Mouse (Mus musculus): ENCODE data around the gene Acin1.
A peak's percentile ranks its signal among the peaks of the same experiment; 100 is the strongest.

The Acin1 gene

DNA sequence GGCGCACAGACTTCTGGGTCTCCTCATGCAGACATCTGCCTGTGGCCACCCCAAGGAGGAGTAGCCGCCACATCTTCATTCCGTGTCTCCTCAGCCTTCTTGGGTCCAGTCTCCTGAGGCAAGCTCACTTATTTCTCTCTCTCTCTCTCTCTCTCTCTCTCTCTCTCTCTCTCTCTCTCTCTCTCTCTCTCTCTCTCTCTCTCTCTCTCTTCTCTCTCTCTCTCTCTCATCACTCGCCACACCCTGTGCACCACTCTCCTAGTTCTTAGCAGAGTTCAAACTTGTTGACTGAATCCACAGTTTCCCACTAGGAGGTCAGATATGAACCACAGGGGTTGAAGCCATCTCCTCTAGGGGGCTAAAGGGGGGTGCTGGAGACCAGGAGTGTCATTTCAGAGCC lies 12.0 kb upstream of the Acin1 start, which contains the start of gene Gm29776:
Gene Gm29776, minus strand, starts transcription at position 101 of the 400 bp plus-strand sequence.
- no peak for DNase-seq (ENCODE audit: low read depth, low spot score)

DNA sequence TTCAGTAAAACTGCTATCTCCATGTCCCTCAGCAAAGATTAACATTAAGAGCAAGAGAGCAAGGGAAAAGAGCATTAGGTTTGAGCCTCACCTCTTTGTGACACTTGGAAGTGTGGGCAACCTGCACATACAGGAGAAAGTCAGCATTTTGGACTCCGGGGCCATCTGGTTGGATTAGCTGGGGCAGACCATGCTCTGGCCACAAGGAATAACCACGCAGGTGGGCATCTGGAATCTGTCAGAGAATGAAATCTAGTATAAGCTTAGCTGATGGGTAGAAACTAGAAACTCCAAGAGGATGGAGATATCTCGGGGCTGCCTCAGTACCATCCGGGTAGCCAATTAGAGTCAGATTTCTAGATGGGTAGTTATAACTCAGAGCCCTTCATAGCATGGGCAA lies 10.0 kb upstream of the Acin1 start:
- DNase-seq (ENCODE audit: low read depth, low spot score): no peak

DNA sequence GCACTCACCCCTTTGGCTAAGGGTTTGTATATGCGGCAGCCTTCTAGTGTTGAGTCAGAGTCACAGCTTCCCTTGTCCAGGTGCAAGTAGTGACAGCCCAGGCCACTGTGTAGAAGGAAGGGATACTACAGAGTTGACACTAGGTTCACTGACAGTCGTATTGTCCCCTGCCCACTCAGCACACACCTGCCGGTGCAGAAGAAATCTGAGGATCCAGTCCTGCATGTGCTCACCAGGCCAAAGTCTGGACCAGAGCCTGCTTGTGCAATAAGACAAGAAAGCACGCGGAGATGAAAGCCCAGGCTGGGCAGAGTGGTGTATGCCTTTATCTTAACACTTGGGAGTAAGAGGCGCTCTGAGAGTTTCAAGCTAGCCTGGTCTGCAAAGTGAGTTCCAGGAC lies 8.3 kb upstream of the Acin1 start:
- no peak for DNase-seq (ENCODE audit: low read depth, low spot score)

DNA sequence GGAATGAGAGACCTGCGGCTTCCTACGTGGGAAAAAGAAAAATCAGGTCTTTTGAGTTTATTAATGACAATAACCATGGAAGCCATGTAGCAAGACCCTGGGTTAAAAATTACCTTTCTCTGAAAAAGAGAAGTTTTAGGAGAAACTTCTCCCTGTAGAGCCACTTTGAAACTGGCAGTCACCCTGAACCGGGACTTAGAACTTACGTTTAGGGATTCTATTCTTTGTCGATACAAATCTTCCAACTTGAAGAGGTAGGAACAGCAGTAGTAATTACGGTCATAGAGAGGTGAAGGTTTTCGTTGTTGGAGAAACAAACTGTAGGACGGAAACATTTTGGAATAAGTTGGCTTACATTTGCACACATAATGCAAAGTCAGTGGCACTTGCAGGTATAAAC lies 520 bp upstream of the Acin1 start:
- DNase-seq (ENCODE audit: low read depth, low spot score): peak; percentile 12

DNA sequence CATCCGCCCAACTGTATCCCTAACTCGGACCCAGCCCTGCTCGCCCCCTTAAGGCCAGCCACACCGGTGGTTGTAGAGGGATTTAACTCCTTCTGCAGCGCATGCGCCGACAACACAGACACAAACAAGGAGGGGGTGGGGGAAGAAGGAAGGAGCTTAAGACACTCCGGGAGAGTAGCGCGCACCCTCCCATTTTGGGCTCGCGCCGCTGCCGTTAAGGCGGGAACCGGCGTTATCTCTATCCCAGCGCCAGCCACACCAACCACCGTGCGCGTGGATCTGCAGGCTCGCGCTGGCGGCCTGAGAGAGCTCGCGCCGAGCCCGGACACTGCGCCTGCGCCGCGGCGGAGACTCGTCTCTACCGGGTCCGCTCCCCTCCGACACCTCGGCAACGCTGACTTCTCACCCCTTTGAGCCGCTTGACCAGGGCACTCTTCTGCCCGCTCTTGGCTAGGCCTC lies 639 bp downstream of the Acin1 start, which contains the start of gene 1700123O20Rik:
Gene 1700123O20Rik, plus strand, starts transcription at position 154 of the 459 bp plus-strand sequence.
- peak; percentile 93 for DNase-seq (ENCODE audit: low read depth, low spot score)

DNA sequence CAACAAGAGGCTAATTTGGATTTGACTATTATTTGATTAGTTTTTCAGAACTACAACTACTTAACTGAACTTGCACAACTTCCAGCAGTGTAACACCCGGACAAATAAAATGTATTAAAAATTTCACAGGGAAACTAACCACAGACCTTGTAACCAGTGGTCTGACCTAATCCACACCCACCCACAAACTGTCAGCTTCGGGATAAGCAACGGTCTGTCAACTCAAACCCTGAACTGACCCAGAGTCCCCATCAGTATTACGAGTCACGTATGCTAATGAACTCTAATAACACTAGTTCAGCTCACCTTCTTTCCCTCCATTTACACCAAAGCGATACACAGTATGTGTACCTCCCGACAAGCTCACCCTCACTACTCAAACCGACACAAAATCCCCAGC lies 1.3 kb downstream of the Acin1 start:
- DNase-seq (ENCODE audit: low read depth, low spot score): no peak

- DNase-seq (ENCODE audit: low read depth, low spot score): no peak
These were observed 4.3 kb downstream of the Acin1 start for GRCm38 (mm10) chr14:54682396-54682795.

- DNase-seq (ENCODE audit: low read depth, low spot score): no peak
These were observed 8.0 kb downstream of the Acin1 start for GRCm38 (mm10) chr14:54678657-54679304.

GRCm38 (mm10) chr14:54676290-54676689 lies 10.4 kb downstream of the Acin1 start:
- DNase-seq (ENCODE audit: low read depth, low spot score): peak; percentile 32

- no peak for DNase-seq (ENCODE audit: low read depth, low spot score)
These were observed 12.4 kb downstream of the Acin1 start for GRCm38 (mm10) chr14:54674317-54674716.

DNA sequence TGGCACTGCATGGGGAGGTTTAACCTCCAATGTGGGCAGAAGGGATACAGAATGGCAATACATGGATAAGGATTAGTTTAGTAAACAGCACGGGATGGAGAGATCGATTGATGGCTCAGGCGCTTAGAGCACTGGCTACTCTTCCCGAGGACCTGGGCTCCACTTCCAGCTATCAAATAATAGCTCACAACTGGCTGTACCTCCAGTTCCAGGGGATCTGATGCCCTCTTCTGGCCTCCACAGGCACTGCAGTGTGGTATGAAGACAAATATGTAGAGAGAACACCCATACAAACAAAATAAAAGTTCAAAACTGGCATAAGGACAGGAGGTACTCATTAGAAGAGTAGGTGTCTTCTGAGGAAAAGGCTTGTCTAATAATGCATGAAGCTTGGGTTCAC lies 17.4 kb downstream of the Acin1 start:
- peak; percentile 52 for DNase-seq (ENCODE audit: low read depth, low spot score)

DNA sequence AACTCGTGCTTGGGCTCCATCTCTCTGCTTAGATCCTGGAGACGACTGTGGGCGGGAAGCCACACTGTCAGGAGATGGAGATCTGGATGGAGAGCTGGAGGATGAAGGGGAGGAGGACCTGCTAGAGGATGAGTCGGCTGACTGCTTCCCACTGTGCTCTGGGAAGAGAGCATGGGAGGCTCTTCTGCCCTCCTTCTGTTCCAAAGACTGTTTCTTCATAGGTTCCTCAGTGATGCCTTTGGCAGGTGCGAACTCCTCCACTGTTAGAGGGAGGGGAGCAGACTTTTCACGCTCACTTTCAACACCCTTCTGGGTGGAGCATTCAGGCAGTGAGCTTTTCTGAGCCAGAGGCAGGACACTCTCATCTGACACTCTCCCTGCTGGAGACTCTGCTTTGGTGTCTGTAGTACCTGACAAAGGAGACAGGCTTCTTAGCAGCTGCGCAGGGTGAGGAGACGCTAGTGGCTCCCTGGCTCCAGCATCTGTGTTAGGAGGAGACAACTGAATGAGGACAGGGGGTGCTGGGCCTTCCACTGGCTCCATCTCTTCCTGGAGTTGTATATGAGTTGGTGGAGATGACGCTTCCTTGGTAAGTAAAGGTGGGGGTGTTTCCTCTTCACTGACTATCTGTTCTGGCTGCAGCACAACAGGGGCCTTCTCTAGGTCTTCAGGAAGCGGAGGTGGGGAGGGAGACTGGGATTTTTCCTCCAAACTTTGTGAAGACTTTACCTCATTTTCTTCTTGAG lies 22.1 kb downstream of the Acin1 start:
- peak; percentile 91 for DNase-seq (ENCODE audit: low read depth, low spot score)

DNA sequence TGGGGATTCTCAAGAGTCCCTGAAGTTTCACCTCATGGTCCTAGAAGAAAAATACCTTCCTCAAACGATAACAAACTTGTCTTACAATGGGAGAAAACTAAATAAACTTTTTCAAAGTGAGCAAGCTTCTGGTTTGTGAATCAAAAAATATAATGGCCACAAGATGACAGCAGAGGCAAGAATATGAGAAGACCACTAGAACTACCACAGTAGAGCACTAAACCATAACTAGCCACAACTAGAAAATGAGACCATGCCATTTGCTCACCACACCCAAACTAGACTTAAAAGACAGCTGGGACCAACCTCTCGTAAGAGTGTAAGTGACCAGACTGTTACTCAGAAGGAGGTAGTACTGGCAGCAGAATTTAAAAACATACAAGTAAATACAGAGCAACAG lies 26.7 kb downstream of the Acin1 start:
- DNase-seq (ENCODE audit: low read depth, low spot score): peak; percentile 49

- DNase-seq (ENCODE audit: low read depth, low spot score): peak; percentile 96
These were observed 33.2 kb downstream of the Acin1 start for GRCm38 (mm10) chr14:54653496-54653895.

GRCm38 (mm10) chr14:54652787-54653186 lies 33.9 kb downstream of the Acin1 start:
- no peak for DNase-seq (ENCODE audit: low read depth, low spot score)

- DNase-seq (ENCODE audit: low read depth, low spot score): no peak
These were observed 35.2 kb downstream of the Acin1 start for GRCm38 (mm10) chr14:54651556-54651955.

DNA sequence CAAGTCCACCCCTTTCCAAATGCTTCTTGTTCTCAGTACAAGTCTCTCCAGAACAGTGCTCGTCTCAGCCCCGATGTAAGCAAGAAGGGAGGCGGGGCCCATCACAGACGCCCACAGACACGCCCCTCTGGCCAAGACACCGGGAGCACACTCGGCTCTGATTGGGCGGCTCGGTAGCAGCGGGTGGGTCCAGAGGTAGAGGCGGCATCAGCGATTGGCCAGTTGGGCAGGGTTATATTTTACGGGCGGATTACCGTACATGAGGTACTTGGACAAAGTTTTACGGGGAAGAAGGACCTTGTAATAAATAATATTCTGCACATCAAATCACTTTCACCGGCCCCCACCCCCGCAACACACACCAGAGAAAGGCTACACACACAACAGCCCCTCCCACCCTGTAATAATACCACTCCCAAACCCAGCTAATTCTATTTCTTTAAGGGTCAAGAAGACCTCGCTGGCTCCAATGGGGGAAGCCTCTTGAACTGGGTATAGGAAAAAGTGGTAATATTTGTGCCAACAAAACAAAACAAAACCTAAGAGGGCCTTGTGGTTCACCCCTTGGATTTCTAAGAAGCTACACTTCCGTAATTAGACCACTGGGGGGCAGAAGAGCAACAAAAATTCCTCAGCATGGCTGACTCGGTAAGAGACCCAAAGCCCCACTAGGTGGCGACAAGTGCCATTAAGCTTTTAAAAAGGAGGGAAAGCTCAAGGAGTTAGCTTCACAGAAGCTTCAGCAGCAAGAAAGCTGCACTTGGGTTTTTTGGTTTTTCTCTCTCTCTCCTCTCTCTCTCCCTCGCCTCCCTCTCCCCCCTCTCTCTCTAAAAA lies 35.9 kb downstream of the Acin1 start:
- DNase-seq (ENCODE audit: low read depth, low spot score): peak; percentile 95

DNA sequence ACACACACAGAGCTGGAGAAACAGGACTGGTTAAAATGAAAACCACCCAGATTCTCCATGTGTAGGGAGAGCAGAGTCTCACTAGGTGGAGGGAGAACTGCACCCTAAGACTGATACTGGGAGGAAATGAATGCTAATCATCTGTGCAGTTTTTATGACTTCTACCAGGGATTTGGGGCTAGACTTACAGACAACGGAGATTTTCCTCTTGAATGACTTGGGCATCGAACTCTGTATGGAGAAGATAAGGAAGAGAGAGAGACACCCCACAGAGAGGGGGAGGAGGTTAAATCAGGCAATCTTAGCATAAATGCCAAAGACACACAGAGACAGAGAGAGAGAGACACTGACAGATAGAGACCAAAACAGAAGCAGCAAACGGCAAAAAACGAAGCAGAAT lies 38.8 kb downstream of the Acin1 start:
- no peak for DNase-seq (ENCODE audit: low read depth, low spot score)

DNA sequence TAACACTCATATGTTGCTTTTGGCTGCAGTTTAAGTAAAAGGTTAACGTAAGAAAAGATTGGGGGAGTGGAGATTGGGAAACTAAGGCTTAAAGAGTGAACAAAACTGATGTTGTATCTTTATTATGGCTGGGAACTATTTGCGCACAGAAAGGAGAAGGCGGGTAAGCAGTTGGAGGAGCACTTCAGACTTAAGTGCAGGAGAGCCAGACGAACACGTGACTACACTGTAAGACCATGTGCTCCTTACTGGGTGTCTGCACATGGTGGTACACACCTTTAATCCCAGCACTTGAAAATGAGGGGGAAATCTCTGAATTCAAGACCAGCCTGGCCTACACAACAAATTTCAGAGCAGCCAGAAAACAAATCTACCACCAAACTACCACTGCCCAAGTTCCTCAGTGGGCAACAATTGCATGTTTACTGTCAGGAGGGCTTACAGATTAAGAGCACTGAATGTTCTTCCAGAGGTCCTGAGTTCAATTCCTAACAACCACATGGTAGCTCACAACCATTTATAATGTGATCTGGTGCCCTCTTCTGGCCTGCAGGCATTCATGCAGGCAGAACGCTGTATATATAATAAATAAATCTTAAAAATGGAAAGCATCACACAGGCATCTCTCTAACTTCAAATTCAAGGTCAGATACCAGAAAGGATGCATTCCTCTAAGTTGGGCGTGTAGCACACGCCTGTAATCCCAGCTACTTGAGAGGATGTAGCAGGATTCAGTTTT lies 39.7 kb downstream of the Acin1 start:
- DNase-seq (ENCODE audit: low read depth, low spot score): no peak

DNA sequence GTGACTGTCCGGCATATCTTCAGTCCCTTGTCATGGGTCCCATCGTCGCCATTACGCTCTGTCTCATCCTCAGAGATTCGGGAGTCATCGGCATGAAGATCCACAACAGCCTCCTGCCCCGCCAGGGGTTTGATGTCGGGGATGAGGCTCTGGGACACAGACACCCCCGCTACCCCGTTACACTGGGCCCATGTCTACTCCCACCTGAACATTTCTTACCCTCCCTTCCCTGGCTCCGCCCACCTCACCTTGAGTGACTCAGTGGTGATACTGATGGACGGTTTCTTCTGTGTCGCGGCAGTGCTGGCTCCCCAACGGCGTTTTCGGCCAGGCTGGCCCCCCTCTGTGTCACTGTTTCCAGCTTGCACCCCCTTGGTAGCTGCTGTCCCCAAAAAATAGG lies 40.3 kb downstream of the Acin1 start:
- DNase-seq (ENCODE audit: low read depth, low spot score): no peak

DNA sequence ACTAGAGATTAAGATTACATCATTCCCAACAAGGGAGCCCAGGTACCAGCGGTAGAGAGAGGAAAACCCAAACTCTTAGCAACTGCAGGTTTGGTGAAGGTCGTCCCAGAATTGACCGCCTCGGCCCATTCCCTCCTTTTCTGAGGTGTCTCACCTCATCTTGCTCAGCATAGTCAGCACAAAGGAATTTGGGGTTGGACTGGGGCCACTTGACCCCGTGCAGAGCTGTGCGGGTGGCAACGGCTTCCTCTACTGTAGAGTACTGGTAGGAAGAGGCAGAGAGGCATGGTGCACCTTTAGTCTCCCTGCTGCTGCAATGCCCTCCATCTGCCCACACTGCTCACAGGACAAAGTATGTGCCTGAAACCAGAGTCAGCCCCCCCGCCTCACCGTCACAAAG lies 42.4 kb downstream of the Acin1 start:
- no peak for DNase-seq (ENCODE audit: low read depth, low spot score)

All from brain, adult 2 months (tissue).